Mouse (Mus musculus): ENCODE results near the gene Gm17660. TPM values are rescaled to one million over a fixed set of nuclear protein-coding genes. Genes with fewer than 3 reads are reported as not detected.
A peak's percentile ranks its signal among the peaks of the same experiment; 100 is the strongest.

Gene Gm17660
- polyA plus RNA-seq, 1 experiment, result not detected

- TF ChIP-seq POLR2A (IDR thresholded peaks at IDR 0.05; ENCODE audit: low read depth, low read length), result no peak
- TF ChIP-seq CTCF (IDR thresholded peaks at IDR 0.05; ENCODE audit: extremely low read depth, insufficient read length, insufficient replicate concordance, low read depth, low read length), result no peak
- H3K36me3 ChIP-seq (ENCODE audit: control insufficient read depth, insufficient read depth, low read length), result peaks cover 32% of the 10 kb centered on the region
- 84% methylated on average over 4 of the region's 4 CpGs for WGBS
Measured at GRCm38 (mm10) chr5:104055816-104056215, 21.6 kb downstream of the Gm17660 start.

GRCm38 (mm10) chr5:104054938-104055337 is 22.5 kb downstream of the Gm17660 start:
- H3K27me3 ChIP-seq (ENCODE audit: control insufficient read depth, insufficient read depth, low read length), result no peaks in the 10 kb centered on the region
- peaks cover 29% of the 10 kb centered on the region for H3K36me3 ChIP-seq (ENCODE audit: control insufficient read depth, insufficient read depth, low read length)
- no peaks in the 10 kb centered on the region for H3K4me1 ChIP-seq (ENCODE audit: control insufficient read depth, insufficient read depth, insufficient read length, low read length)
- TF ChIP-seq POLR2A (IDR thresholded peaks at IDR 0.05; ENCODE audit: low read depth, low read length) (no peak), CTCF (IDR thresholded peaks at IDR 0.05; ENCODE audit: extremely low read depth, insufficient read length, insufficient replicate concordance, low read depth, low read length) (no peak)
- 94% methylated on average over 4 of the region's 4 CpGs for WGBS
- no peak overlapping the region for H3K27ac ChIP-seq (ENCODE audit: insufficient read depth, low read depth, low read length)
- H3K4me3 ChIP-seq (ENCODE audit: low read depth, low read length), result no peak overlapping the region

More at GRCm38 (mm10) chr5:104055816-104056215, 21.6 kb downstream of the Gm17660 start:
- no peak overlapping the region for H3K4me3 ChIP-seq (ENCODE audit: low read depth, low read length)
- H3K27me3 ChIP-seq (ENCODE audit: control insufficient read depth, insufficient read depth, low read length), result no peaks in the 10 kb centered on the region
- H3K4me1 ChIP-seq (ENCODE audit: control insufficient read depth, insufficient read depth, insufficient read length, low read length), result no peaks in the 10 kb centered on the region
- no peak overlapping the region for H3K27ac ChIP-seq (ENCODE audit: insufficient read depth, low read depth, low read length)

- Histone ChIP-seq H3K36me3 (ENCODE audit: control insufficient read depth, insufficient read depth, low read length) (peaks cover 18% of the 10 kb centered on the region), H3K4me1 (ENCODE audit: control insufficient read depth, insufficient read depth, insufficient read length, low read length) (no peaks in the 10 kb centered on the region), H3K27ac (ENCODE audit: insufficient read depth, low read depth, low read length) (no peak overlapping the region), H3K4me3 (ENCODE audit: low read depth, low read length) (no peak overlapping the region), H3K27me3 (ENCODE audit: control insufficient read depth, insufficient read depth, low read length) (no peaks in the 10 kb centered on the region)
- TF ChIP-seq POLR2A (IDR thresholded peaks at IDR 0.05; ENCODE audit: low read depth, low read length) (no peak), CTCF (IDR thresholded peaks at IDR 0.05; ENCODE audit: extremely low read depth, insufficient read length, insufficient replicate concordance, low read depth, low read length) (peak; percentile 43; the same call in 1 of the 2 replicates)
- 61% methylated on average over 8 of the region's 8 CpGs for whole genome bisulfite sequencing
Measured at GRCm38 (mm10) chr5:104052956-104053355, 24.5 kb downstream of the Gm17660 start.

- H3K27me3 ChIP-seq (ENCODE audit: control insufficient read depth, insufficient read depth, low read length), result no peaks in the 10 kb centered on the region
- H3K27ac ChIP-seq (ENCODE audit: insufficient read depth, low read depth, low read length), result peak overlapping the region; percentile 86; the same call in 1 of the 2 replicates
- H3K4me3 ChIP-seq (ENCODE audit: low read depth, low read length), result no peak overlapping the region
- H3K36me3 ChIP-seq (ENCODE audit: control insufficient read depth, insufficient read depth, low read length), result peaks cover 8% of the 10 kb centered on the region
- TF ChIP-seq CTCF (IDR thresholded peaks at IDR 0.05; ENCODE audit: extremely low read depth, insufficient read length, insufficient replicate concordance, low read depth, low read length) (no peak), POLR2A (IDR thresholded peaks at IDR 0.05; ENCODE audit: low read depth, low read length) (no peak)
- peaks cover 3% of the 10 kb centered on the region; the same call in 1 of the 2 replicates for H3K4me1 ChIP-seq (ENCODE audit: control insufficient read depth, insufficient read depth, insufficient read length, low read length)
- WGBS, result 25% methylated on average over 4 of the region's 4 CpGs
Measured at GRCm38 (mm10) chr5:104048139-104048538, 29.3 kb downstream of the Gm17660 start.

- H3K4me3 ChIP-seq (ENCODE audit: low read depth, low read length), result peak overlapping the region; percentile 73
- TF ChIP-seq CTCF (IDR thresholded peaks at IDR 0.05; ENCODE audit: extremely low read depth, insufficient read length, insufficient replicate concordance, low read depth, low read length), result no peak
- TF ChIP-seq POLR2A (IDR thresholded peaks at IDR 0.05; ENCODE audit: low read depth, low read length), result no peak
- H3K27me3 ChIP-seq (ENCODE audit: control insufficient read depth, insufficient read depth, low read length), result no peaks in the 10 kb centered on the region
- peaks cover 8% of the 10 kb centered on the region for H3K36me3 ChIP-seq (ENCODE audit: control insufficient read depth, insufficient read depth, low read length)
- peaks cover 3% of the 10 kb centered on the region; the same call in 1 of the 2 replicates for H3K4me1 ChIP-seq (ENCODE audit: control insufficient read depth, insufficient read depth, insufficient read length, low read length)
- under 1% methylated on average over 19 of the region's 19 CpGs for WGBS
- peak overlapping the region; percentile 86 for H3K27ac ChIP-seq (ENCODE audit: insufficient read depth, low read depth, low read length)
Measured at GRCm38 (mm10) chr5:104047200-104048105, 30.0 kb downstream of the Gm17660 start.

- H3K27ac ChIP-seq (ENCODE audit: insufficient read depth, low read depth, low read length), result peak within 1 kb of the TSS; percentile 86
- 4% methylated on average over 90 of the region's 90 CpGs for WGBS
- H3K36me3 ChIP-seq (ENCODE audit: control insufficient read depth, insufficient read depth, low read length), result peaks cover 6% of the 10 kb centered on the region
- no peaks in the 10 kb centered on the region for H3K27me3 ChIP-seq (ENCODE audit: control insufficient read depth, insufficient read depth, low read length)
- TF ChIP-seq POLR2A (IDR thresholded peaks at IDR 0.05; ENCODE audit: low read depth, low read length) (peak; percentile 27; the same call in 1 of the 2 replicates), CTCF (IDR thresholded peaks at IDR 0.05; ENCODE audit: extremely low read depth, insufficient read length, insufficient replicate concordance, low read depth, low read length) (no peak)
- H3K4me1 ChIP-seq (ENCODE audit: control insufficient read depth, insufficient read depth, insufficient read length, low read length), result peaks cover 3% of the 10 kb centered on the region; the same call in 1 of the 2 replicates
- peak within 1 kb of the TSS; percentile 73 for H3K4me3 ChIP-seq (ENCODE audit: low read depth, low read length)
Measured at GRCm38 (mm10) chr5:104046256-104047199, 30.9 kb downstream of the Gm17660 start, which contains the start of gene Nudt9. Nudt9 (plus strand) TSS chr5:104046306.

Data from small intestine, adult 2 months (tissue).